Comparison of ENCODE assay signal across 14 mouse cellular contexts in the genomic region with DNA sequence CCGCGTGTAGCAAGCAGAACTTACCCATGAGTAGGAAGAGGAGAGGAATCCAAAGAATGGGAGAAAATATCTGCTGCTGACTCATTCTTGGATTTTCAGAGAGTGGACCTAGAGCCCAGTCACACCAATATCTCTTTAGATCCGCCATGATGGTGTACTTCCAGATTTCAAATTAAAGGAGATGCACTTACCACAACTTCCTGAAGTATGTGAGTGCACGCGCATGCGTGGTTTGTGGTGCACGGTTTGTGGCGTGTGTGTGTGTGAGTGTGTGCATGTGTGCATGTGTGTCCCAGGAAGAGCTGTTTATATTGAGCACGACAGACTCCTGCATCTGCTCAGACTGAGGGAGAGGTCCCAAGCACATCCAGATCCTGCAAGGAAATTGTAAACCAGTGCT. TPM values are rescaled to one million over a fixed set of nuclear protein-coding genes. Genes with fewer than 3 reads are reported as not detected.
DNase-seq lines count a peak whose midpoint lies in the region; ATAC-seq lines count a peak whose summit lies in the region.
"Had no signal": no experiment of that assay in that cellular context is flagged by ENCODE, and none has a peak within 500 bp of the region (broad histone marks: within the 10 kb centered on the region; RNA-seq: fewer than 3 reads in every experiment).

A gene (minus strand): TSS at position 235 of the 400 bp plus-strand sequence.

- peak; percentile 85 for ATAC-seq in activated CD4-positive, CD25-positive, alpha-beta regulatory T cell, adult 4 months
- ATAC-seq in hindbrain, embryonic 12.5 days (ENCODE audit: low FRiP score), result no peak

- no peaks in the 10 kb centered on the region for H3K27me3 ChIP-seq in hindbrain, embryonic 12.5 days
- H3K27me3 ChIP-seq: embryonic facial prominence, embryonic 13.5 days had no signal

- peak; percentile 72 to 73 for DNase-seq in B cell, adult 2 months
- DNase-seq in lung, postnatal 25 days (ENCODE audit: low spot score), result peak; percentile 53
- DNase-seq in spleen, postnatal 10 days (ENCODE audit: low spot score in 2 of 2), result peak; percentile 23 to 76
- DNase-seq in kidney, adult 11 months, result no peak
- DNase-seq in frontal cortex, postnatal 36 days (ENCODE audit: low spot score in 2 of 2), result no peak
- DNase-seq in urinary bladder, adult 18-20 months (ENCODE audit: low spot score in 2 of 2), result no peak
- DNase-seq: heart, postnatal 36 days; kidney, postnatal 10 days had no signal

- H3K9ac ChIP-seq in hindbrain, embryonic 12.5 days, result no peak within 1 kb of the TSS
- H3K9ac ChIP-seq: embryonic facial prominence, embryonic 13.5 days had no signal

- H3K4me1 ChIP-seq in hindbrain, embryonic 12.5 days, result no peaks in the 10 kb centered on the region
- H3K4me1 ChIP-seq: embryonic facial prominence, embryonic 13.5 days; limb, embryonic 10.5 days had no signal

- no peaks in the 10 kb centered on the region for H3K36me3 ChIP-seq in hindbrain, embryonic 12.5 days
- H3K36me3 ChIP-seq: embryonic facial prominence, embryonic 13.5 days; limb, embryonic 10.5 days had no signal

- no peak within 1 kb of the TSS for H3K27ac ChIP-seq in hindbrain, embryonic 12.5 days
- H3K27ac ChIP-seq: embryonic facial prominence, embryonic 13.5 days; limb, embryonic 10.5 days had no signal

- no peak within 1 kb of the TSS for H3K4me2 ChIP-seq in hindbrain, embryonic 12.5 days (replicated peaks)
- H3K4me2 ChIP-seq: embryonic facial prominence, embryonic 13.5 days had no signal

- no peaks in the 10 kb centered on the region for H3K9me3 ChIP-seq in hindbrain, embryonic 12.5 days (replicated peaks)
- H3K9me3 ChIP-seq: embryonic facial prominence, embryonic 13.5 days; limb, embryonic 10.5 days had no signal

- 85% methylated on average over 9 of the region's 9 CpGs for WGBS in hindbrain, embryonic 12.5 days

- H3K4me3 ChIP-seq in hindbrain, embryonic 12.5 days, result no peak within 1 kb of the TSS
- H3K4me3 ChIP-seq: embryonic facial prominence, embryonic 13.5 days; limb, embryonic 10.5 days; myocyte had no signal

RNA-seq across cellular contexts. Expression of the gene that starts here (rescaled TPM):
- polyA plus RNA-seq in activated CD4-positive, CD25-positive, alpha-beta regulatory T cell, adult 4 months (2017; shearing (Covaris generic)), result 10 to 100 TPM; 45.6 to 82.3 TPM
- polyA plus RNA-seq in hindbrain, embryonic 12.5 days (2016; fragmentation: Nextera tagmentation; extraction: Ambion mirVana), result not detected in 2 replicates
- polyA plus RNA-seq: limb, embryonic 10.5 days; myocyte; stomach, embryonic 14.5 days had no signal

Comparison
In these comparisons a context has a peak if more than half of its experiments do, and no peak if none do; other contexts are left out.
1. RNA of the gene that starts here (polyA plus RNA-seq): 45.6 to 82.3 TPM in activated CD4-positive, CD25-positive, alpha-beta regulatory T cell, adult 4 months; not detected in hindbrain, embryonic 12.5 days; every median in the first group is over 10 times any median in the second.
2. DNase-seq: peak in B cell, adult 2 months (2 of 2), lung, postnatal 25 days (single experiment) and spleen, postnatal 10 days (2 of 2); none in kidney, adult 11 months (single experiment), frontal cortex, postnatal 36 days (0 of 2) and urinary bladder, adult 18-20 months (0 of 2).